Mouse (Mus musculus) megakaryocyte-erythroid progenitor cell, adult 5-6 weeks (primary cell): Measurements from ENCODE around the gene Tmem269. TPM values are rescaled to one million over a fixed set of nuclear protein-coding genes. Genes with fewer than 3 reads are reported as not detected.

Source experiments
- ATAC-seq: replicated peaks from 2 replicates; pipeline ENCODE4 v1.8.0; 2016; ENCODE audit warnings: mild to moderate bottlenecking, inconsistent platforms; ENCODE audit not compliant: severe bottlenecking, poor library complexity, low FRiP score, low TSS enrichment
- total RNA-seq, 2 experiments: library from RNA; stranded (forward) in 1 of 2; stranded (reverse) in 1 of 2; fragments of 200-1000, 215-1000 nt in 1 of 2; fragments of >200 nt in 1 of 2; fragmentation: Nextera tagmentation in 1 of 2; gene quantifications; 2 replicates each; pipeline ENCODE4 v1.2.3; 2014 to 2017

Gene Tmem269
- total RNA-seq, 2 experiments from 2014 or later: not detected

- ATAC-seq: peak; percentile 63
Measured at GRCm38 (mm10) chr4:119188060-119188785, 29.8 kb downstream of the Tmem269 start.

- ATAC-seq: no peak
Measured at GRCm38 (mm10) chr4:119185771-119186170, 32.2 kb downstream of the Tmem269 start.

- no peak for ATAC-seq
Measured at GRCm38 (mm10) chr4:119183525-119183924, 34.5 kb downstream of the Tmem269 start.

- ATAC-seq: no peak
Measured at GRCm38 (mm10) chr4:119181456-119181855, 36.6 kb downstream of the Tmem269 start.

GRCm38 (mm10) chr4:119180133-119180707 lies 37.8 kb downstream of the Tmem269 start:
- no peak for ATAC-seq

- ATAC-seq: no peak
Measured at GRCm38 (mm10) chr4:119178331-119178730, 39.7 kb downstream of the Tmem269 start.

GRCm38 (mm10) chr4:119177702-119178101 lies 40.3 kb downstream of the Tmem269 start:
- ATAC-seq: no peak

- ATAC-seq: peak; percentile 97
Measured at GRCm38 (mm10) chr4:119173851-119174453, 44.1 kb downstream of the Tmem269 start, which contains the start of gene Zfp691. Zfp691 (minus strand) TSS chr4:119174195.

- no peak for ATAC-seq
Measured at GRCm38 (mm10) chr4:119172919-119173650, 44.9 kb downstream of the Tmem269 start.

GRCm38 (mm10) chr4:119167663-119168062 lies 50.4 kb downstream of the Tmem269 start:
- ATAC-seq: peak; percentile 80

GRCm38 (mm10) chr4:119167068-119167467 lies 50.9 kb downstream of the Tmem269 start:
- no peak for ATAC-seq

- ATAC-seq: no peak
Measured at GRCm38 (mm10) chr4:119165916-119166315, 52.1 kb downstream of the Tmem269 start.

GRCm38 (mm10) chr4:119162990-119163389 lies 55.0 kb downstream of the Tmem269 start:
- ATAC-seq: no peak

- no peak for ATAC-seq
Measured at GRCm38 (mm10) chr4:119161358-119161757, 56.7 kb downstream of the Tmem269 start.

GRCm38 (mm10) chr4:119157891-119158290 lies 60.1 kb downstream of the Tmem269 start:
- no peak for ATAC-seq

GRCm38 (mm10) chr4:119157186-119157585 lies 60.8 kb downstream of the Tmem269 start:
- ATAC-seq: peak; percentile 44
